Mouse (Mus musculus): ENCODE results near the gene Trat1.

Gene Trat1

DNA sequence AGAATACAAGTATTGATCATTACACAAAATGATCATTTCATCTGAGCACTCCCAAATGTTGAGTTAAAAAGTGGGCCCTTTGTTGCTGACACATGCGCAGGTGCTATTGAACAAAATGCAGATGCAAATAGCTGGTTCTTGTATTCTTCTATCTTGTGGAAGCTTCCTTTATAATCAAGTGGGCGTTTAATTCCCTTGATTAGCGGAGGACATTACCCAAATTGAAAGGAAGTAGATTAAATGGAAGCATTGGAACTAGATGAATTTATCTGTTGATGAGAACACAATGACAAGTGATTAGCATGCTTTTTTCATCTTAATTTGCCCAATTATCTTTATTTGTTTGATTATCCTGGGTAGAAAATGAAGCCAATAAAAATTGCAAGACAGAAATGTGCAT, 51.6 kb downstream of the Trat1 start:
- no peak for DNase-seq (ENCODE audit: low read depth, low spot score)

DNA sequence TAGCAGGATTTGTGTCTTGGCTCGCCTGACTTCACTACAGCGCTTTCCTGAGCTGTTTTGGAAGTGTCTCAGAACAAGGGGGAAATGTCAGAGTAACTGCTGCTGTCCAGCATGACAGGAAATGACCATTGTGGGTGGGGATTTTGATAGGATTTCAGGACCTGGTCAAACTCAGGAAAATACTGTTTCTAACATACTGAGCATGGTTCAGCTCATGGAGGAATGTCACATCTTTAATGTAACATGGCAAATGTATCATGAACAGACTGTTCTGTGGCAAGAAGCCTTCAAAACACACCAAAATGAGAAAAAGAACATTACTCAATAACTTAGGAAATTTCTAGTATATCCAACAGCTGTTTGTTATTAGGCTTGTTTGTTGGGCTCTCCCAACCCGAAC, 52.1 kb downstream of the Trat1 start:
- DNase-seq (ENCODE audit: low read depth, low spot score) = no peak

DNA sequence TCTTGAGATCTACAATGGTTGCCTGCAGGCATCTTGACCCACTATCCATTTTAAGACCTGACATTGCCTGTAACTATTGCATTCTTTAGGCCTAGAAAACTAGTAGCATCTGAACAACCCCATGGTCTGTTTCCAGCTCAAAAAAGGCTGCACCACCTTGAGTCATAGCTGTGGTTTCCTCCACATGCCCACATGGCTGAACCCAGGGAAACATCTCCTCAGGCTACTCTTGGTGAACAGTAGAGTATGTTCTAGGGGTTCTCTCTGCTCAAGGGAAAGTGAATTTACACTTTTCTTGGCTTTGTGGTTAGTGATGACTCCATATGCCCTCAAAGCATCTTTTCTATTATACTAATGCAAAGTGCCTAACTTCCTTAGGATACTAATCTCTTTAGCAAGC, 55.5 kb downstream of the Trat1 start:
- DNase-seq (ENCODE audit: low read depth, low spot score) = no peak

DNA sequence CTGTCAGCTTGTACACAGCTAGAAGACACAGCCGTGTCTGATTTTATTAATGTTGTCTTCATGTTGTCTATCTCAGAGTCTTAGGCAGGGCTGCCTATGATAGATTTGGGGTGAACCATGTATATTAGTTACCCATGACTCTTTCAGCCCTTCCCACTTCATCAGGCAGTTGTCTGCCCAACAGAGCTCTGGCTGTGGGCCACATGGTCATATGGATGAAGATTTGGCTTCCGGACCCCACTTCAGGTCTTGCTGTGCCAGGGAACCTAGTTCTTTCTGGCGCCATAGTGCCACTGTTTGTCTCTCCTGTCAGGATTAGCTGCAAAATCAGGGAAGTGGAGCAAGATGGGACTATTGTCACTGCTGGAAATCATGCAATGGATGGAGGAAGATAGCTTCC, 69.9 kb downstream of the Trat1 start:
- DNase-seq (ENCODE audit: low read depth, low spot score) = no peak
